Mouse (Mus musculus): ENCODE measurements at regions not wholly inside any gene's neighbourhood (a gene's known extent, or its start where the extent isn't known, plus 50 kb on each side); places are given as distances from the start of the nearest gene placed in this dataset.

DNA sequence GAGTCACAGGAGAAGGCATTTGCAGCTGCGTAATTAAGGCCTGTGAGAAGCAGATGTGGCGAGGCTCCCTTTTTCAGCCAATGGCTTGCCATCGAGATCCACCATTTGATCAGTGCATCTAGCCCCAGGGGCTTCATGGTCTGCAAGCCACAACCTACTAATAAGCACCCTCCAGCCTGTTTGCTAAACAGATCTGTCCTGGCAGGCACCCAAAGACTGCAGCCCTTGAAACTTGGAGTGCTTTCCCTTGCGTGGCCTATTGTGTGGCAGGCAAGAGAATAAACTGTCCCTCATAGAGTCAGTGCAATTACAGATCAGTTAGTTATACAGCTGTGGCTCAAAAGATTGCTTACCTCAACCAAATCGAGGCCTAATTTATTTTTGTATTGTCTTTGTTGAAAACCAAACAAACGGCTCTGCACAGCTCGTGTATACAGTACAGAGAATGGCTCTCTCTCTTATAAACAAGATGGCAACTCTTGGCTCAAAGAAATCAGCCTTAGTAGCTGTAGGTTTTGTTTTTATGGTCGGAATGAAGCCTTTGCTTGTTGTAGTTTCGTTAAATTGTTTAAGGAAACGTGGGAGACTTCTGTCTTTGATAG, 195.9 kb upstream of the Satb2 start:
- no peak for DNase-seq (ENCODE audit: low read depth, low spot score)

DNA sequence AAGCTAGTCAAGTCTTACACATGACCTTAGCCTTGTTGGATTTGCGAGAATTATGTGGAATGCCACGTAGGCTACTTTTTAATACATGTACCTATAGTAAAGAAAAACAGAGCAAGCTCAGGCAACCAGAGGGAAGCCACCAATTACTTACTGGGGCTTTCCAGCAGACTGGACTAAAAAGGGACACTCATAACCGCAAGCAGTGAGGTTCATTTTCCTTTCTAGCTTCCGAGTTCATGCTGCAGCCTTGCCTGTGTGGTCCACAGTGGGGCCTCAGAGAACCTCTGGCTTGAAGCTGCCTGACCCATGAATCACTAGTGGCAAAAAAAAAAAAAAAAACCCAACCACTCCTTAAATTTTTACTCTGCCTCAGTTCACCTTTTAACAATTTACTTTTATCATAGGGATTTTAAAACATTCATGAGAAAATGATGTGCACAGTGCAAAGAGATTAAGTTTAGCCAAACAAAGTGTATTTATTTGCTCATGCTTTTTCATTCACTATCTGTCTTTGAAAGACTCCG, 188.6 kb upstream of the 1700066M21Rik start:
- DNase-seq (ENCODE audit: low read depth, low spot score): no peak

DNA sequence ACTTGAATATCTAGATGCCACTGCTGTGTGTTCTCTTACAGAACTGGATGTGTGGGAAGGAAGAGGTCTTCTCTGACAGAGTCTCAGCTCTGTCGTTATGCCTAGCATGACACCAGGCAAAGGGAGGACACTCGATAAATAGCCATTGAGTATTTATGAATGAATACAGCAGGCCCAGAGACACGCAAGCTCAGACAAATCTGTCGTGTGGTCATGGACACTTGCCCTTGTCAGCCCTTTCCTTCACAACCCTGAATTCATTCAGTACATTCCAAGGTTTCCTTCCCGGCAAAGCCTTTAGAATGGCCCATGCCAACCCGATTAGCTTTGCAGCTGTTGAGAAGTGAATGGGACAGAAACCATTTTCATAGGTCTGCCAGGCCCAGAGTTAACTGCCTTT, 176.1 kb upstream of the 1700066M21Rik start:
- no peak for DNase-seq (ENCODE audit: low read depth, low spot score)

DNA sequence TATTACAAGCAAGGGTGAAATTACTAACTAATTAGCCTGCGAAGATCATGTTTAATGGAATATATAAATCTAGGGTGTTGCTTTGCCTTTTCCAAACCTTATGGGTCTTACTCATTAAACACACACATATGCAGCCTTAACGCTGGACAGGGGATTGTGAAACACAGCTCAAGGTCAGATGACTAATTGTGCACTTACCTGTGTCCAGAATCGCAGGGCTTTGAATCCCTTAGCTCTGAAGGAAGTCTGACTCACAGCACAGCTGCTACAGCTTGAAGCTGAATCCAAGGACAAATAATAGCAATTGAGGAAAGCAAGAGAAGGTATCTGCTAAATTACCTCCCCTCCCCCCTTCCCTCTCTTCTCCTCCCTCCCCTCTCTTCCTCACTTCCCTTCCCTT, 173.1 kb upstream of the 1700066M21Rik start:
- no peak for DNase-seq (ENCODE audit: low read depth, low spot score)

DNA sequence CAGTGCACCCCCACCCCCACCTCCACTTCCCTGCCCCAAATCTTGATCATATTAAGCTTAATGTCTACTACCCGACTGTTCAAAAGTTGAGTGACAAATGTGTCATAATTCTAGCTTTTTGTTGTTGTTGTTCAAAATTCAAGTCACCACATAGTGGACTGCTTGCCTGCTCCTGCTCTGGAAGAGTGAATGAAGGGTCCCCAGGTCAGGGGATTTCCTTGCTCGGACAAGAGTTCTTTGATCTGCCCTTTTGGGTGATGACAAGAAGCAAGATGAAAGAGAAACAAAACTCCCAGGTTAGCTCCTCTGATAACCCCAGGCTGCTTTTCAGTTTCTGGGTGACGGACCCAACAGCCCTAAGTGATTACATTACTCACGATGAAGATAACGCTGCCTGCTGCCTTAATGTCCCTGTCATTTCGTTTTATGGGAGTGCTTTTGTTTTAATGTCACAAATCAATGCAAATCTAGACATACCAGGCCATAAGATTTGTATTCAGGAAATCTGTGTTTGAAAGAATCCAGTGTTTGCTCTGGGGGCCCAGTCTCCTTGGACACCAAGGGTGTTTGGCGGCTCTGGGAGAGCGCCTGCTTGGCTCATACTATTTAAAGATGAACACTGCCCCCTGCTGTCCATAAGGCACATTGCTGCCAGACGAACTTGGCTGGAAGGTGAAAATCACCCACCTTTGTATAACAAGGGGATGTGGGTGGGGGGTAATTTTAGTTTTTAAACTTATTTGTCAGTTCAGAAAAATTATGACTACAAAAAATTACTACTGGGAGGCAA, 172.0 kb upstream of the 1700066M21Rik start:
- DNase-seq (ENCODE audit: low read depth, low spot score): peak; percentile 69

DNA sequence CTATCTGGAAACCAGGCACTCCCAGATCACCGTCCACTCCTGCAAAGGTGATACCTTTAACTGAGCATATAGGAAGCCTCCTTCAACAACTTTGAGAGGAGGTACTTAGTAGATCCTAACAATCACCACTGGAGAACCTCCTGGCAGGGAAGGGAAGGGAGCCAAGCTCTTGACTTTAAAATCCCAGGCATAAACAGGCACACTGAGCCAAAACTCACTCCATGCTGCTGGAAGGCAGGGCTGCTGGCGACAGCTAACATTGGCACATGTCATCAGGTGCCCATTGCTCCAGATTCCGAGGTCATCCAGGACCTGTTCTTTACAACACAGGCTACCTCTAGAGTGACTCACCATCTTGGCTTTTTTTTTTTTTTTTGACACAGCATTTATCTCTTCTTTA, 170.9 kb upstream of the 1700066M21Rik start:
- DNase-seq (ENCODE audit: low read depth, low spot score): no peak

DNA sequence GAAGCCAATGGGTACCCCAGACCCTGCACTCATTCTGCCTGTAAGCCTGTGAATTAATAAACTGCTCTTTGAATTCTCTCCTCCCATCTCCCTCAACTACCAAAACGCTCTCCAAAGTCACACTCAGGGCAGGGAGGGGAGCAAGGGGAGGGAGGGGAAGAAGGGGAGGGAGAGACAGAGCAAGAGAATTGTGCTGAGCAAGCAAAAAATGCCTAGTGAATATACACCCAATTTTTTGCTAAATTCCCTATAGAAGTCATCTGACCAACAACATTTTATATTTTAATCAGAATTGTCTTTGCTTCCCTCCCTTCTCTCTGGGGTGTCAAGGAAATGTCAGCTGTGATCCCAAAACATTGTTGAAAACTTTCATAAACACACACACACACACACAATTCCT, 170.5 kb upstream of the 1700066M21Rik start:
- no peak for DNase-seq (ENCODE audit: low read depth, low spot score)

DNA sequence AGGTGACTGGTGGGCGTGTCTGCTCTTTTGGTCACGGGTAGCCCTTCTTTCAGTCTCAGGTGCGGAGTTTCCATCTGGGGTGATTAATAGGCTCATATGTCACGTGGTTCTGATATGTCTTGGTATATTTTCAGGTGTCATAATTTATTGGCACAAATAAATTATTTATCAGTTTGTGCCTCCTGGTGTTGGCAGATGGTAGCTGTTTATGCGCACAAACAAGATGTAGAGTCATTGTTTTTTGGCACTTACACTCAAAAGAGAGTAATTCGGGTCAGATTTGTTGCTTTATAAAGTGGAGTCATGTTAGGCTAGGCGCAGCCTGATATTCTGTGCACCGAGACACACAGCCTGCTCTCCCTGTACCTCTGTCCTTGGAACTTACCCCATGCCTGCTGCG, 169.0 kb upstream of the 1700066M21Rik start:
- no peak for DNase-seq (ENCODE audit: low read depth, low spot score)

DNA sequence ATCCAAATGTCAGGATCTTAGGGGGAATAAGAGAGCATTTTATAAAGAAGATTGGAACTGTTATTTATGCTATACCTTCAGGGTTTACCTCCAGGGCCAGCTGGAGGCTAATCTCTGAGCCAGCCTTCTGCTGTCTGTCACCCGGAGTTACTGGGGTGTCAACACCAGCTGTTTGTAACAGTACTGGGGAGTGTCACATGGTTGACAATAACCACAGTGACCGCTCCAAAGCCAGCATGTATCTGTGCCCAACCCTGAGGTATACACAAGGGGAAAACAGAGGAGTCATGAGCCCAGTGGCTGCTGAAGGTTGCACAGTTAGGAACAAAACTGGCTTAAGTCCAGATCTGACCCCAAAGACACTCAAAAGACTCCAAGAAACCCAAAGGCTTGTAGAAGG, 168.1 kb upstream of the 1700066M21Rik start:
- DNase-seq (ENCODE audit: low read depth, low spot score): no peak

DNA sequence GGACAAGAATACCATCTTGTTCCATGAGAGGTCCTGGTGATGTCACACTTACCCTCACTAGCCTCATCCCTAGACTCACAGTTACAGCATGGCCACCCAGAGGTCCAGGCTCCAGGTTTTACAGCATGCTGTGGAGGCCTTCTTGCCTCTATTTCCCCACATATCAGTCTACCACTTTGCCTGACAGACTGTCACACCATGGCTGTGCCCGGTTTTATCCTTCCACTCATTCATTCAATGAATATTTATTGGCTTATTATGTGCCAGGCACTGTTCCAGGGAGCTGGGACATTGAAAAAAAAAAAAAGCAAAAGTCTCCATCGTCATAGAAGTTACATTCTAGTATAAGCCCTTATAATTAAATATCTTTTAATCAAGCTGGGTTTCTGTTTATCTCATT, 166.4 kb upstream of the 1700066M21Rik start:
- no peak for DNase-seq (ENCODE audit: low read depth, low spot score)

DNA sequence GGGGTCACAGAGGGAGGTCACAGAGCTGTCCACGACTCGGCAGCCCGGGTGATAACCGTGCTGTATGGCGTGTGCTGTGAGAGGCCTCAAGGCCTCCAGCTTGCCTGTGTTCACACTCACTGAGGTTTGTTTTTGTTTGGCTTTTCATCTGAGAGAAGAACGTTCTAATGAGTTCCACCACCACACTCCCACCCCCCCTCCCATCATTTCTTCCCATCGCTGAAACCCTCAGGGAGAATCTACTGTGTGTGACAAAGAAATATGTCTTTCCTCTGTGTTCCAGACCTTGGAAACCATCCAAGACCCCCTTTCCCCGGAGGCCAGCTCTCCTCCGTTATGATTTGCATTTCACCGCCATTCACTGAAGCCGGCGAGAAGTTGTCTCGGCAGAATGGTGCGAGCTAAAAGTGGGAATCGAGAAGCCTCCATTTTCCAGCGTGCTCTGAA, 164.0 kb upstream of the 1700066M21Rik start:
- no peak for DNase-seq (ENCODE audit: low read depth, low spot score)

DNA sequence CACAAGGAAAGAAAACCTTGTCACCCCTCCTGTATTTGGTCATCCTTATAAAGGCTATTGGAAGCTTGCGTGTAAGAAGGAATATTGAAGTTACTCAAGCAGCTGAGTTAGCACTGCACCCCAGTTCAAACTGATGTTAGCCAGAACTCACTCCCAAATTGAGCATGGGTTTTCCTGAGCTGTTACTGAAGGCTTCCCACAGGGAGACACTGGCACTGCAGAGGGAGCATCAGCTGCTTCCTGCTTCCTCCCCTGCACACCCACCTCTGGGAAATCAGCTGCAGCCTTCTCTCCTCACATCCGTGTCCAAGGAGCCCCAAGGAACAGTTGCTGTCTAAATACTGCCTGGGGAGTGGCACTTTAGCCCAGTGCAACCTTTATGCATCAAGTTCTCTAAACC, 163.2 kb upstream of the 1700066M21Rik start:
- no peak for DNase-seq (ENCODE audit: low read depth, low spot score)

DNA sequence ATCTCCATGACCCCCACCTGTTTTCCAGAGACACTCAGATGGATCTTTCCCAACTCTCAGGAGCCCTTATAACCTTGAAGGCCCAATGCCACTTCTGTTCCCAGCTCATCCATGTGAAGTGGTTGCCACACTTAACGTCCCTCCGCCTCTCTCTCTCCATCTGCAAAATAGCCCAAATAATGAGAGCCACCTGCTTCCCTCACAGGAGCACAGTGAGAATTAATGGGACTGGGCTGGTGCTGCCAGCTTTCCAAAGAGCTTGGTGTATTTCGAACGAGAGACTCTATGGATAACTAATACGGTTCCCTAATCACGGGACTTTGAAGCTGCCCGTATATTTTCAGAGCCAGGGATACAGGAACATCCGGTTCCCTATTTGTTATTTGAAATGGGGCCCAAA, 159.8 kb upstream of the 1700066M21Rik start:
- no peak for DNase-seq (ENCODE audit: low read depth, low spot score)

DNA sequence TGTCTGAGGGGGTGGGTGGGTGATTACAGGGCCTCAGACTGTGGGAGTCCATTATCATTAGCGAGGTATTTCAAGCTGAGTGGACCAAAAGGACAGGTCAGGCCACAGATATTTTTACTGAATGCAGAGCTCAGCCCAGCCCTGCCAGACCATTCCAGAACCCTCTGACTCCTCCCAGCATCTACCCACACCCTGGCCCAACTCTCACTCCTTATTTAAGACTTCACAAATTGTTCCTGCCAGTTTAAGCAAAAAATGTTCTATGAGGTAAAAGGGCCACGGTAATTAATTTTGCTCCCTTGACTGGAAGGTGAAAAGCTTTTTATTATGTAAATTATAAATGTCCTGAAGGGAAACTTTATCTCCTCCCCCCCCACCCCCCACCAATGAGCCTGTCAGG, 159.3 kb upstream of the 1700066M21Rik start:
- DNase-seq (ENCODE audit: low read depth, low spot score): no peak

DNA sequence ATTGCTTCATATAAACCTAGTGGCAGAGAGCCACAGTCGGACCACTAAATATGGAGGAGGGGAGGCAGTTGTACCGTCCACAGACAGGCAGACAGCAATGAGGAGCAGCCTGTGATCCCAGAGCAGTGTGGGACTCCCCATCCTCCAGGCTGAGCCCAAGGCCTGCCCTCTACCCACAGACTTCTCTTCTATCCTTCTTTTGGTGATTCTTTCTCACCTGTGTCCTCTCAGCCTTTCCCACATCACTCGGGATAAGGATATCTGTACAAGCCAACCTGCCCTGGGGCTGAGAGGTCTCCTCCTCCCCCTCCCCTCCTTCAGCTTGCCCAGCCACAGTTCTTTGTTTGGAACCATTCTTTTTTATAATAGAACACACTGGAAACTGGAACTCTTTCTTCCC, 158.8 kb upstream of the 1700066M21Rik start:
- no peak for DNase-seq (ENCODE audit: low read depth, low spot score)

DNA sequence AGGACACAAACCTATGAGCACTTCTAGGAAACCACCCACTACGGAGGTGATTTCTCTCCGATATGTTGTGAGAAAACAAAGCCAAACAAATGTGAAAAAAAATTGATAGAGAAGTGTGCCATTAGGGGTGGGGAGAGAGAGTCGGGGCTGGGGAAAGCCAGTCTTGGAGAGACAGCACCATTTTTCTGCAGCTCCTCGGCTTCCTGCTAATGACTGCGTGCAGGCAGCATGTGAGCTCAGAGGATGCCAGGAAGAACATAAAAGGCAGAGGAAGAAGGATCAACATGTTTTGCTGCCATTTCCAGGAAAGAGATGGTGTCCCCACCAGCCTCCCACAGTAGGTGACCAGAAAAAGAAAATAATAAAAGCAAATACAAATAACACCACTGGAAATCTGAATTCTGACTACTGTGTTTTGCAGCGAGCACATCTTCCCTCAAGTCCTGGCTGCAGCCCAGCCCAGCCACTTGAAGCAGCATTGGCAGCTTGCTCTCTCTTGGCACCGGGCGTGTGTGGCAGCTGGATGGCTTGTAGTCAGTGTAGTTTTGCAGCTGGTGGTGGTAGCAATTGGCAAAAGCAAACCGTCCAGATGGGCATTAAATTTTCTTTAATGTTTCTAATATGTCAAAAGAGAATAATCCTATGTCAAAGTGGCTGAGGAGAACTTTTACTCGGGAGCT, 152.9 kb upstream of the 1700066M21Rik start:
- DNase-seq (ENCODE audit: low read depth, low spot score): no peak

DNA sequence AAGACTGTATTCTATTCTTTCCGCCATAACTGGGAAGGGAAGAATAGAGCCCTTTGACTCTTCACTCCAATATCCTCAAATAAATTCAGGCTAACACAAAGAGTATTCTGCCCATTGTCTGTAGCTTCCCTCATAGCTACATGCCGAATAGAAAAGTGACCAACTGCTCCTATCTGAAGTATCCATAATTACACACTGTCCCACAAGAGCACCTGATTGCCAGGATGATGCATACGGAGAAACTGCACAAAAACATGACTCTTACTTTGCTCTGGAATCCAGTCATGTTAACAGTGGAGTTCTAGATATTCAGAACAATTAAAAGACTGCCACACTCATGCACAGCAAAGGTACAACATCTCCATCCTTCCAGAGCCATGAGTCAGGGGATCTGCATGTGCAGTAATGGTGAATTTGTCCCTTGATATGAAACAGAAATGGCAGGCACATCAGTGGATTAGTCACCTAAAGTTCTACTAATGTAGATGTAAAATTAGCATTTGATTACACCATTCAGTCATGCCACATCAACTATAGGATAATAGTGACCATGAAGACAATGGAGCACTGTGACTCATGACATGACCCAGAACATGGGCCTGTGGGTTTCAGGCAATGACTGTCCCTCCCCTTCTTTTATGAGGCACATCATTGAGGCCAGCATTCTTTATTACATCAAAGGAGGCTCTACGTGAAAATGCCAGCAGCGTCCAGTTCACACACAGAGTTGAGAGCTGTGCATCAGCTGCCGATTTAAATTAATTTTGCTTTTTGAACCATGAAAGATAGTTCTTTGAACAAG, 133.6 kb upstream of the 1700066M21Rik start:
- DNase-seq (ENCODE audit: low read depth, low spot score): no peak

DNA sequence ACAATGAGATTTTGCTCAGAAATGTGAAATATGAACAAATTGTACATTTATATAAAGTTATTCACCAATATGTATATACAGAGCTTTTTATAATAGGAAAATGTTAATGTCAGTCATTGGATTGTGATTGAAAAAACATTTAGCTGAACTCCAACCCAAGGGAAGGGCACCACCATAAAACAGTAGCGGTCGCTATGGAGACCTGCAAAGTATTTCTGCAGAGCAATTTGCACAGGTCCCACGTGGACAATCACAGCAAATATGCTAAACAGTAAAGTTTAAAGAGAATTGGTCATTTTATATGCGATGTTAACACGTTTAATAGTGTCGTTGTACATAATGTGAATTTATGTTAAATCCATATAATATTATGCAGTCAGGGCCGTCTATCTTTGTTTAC, 117.8 kb upstream of the 1700066M21Rik start:
- DNase-seq (ENCODE audit: low read depth, low spot score): no peak

DNA sequence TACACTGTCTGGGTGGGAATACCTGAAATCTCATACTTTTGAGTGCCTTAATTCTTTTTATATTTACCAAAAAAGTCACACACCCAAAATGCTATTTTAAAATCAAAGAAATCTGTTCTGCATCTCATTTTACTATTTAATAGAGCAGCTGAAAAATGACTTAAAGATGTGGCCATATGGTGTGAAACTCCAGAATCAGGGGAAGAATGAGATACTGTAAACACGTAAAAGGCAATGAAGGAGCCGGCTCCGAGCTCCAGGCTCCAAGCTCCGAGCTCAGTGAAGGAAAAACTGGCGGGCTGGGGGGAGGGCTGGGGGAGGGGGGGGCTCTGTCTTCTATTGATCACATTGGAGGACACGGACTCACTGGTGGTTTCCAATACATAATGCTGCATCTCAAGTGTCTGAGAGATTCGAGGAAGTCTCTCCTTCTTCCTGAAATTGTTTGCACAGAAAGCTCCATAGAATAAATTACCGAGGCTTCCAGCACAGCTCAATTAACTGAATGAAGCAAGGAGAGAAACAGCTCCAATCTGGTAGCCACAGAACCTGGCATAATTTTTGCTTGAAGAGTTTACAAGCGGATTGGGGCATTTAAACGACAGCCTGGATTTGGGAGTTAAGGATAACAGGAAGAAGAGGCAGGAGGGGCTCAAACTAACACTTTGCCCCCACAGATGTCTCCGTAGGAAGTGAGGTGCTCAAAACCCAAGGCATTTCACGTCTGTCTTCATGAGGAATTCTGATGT, 112.2 kb upstream of the 1700066M21Rik start:
- DNase-seq (ENCODE audit: low read depth, low spot score): no peak

DNA sequence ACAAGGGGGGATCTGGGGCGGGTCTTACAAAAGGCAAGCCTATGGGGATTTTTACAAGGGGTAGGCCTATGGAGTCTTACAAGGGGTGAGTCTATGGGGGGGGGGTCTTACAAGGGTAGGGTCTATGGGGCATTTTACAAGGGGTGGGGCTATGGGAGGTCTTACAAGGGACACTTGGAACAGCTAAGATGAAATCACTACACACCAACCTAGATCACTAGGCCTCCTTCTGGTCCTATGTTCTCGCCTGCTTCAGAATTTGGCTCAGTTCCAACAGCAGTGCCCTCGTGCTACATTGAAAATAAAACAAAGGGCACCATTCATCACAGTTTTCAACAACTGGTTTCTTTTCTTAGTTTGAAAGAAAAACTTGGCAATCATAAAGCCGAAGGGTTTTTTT, 110.7 kb upstream of the 1700066M21Rik start:
- DNase-seq (ENCODE audit: low read depth, low spot score): no peak

DNA sequence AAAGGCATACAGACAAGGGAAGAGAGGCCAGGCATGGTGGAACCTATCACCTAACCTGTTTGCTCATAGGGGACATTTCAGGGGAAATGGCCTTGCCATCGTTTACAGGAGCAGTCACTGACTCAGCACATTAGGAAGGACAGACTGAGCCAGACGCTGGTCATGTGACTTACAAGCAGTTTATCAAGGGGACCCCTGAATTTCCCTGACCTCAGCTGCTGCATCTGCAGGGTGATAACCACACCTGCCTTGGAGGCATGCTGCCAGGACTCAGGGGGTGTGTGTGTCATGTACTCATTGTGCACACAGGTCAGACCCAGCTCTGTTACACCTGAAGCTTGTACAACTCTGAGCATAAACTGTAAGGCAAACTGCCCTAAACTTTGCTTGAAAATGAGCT, 109.6 kb upstream of the 1700066M21Rik start:
- no peak for DNase-seq (ENCODE audit: low read depth, low spot score)

Measured in ES-CJ7 (cell line).